Mouse (Mus musculus) bone marrow macrophage, adult 2 months (primary cell): Measurements from ENCODE around the gene Nop2.

ENCODE experiments used
- CTCF ChIP-seq: IDR thresholded peaks from 2 replicates; pipeline ENCODE4 v1.5.1; 2012; ENCODE audit warnings: low read depth, mild to moderate bottlenecking, low read length, moderate library complexity
- POLR2A ChIP-seq: IDR thresholded peaks from 2 replicates; pipeline ENCODE4 v1.6.1; 2012; ENCODE audit warnings: mild to moderate bottlenecking, low read depth, low read length, borderline replicate concordance

GRCm38 (mm10) chr6:125192841-125193240 lies 61.1 kb downstream of the Nop2 start:
- TF ChIP-seq CTCF (no peak), POLR2A (no peak)
